Mouse (Mus musculus) left cerebral cortex, postnatal 25 days (tissue): ENCODE results near the gene Ufc1. TPM values are rescaled to one million over a fixed set of nuclear protein-coding genes. Genes with fewer than 3 reads are reported as not detected.
"Not testable (repeated sequence)": the region's sequence is repeated elsewhere in the genome, so short reads cannot be mapped to it uniquely, and the experiment has no call there.

ENCODE experiments used
- DNase-seq, 2 experiments: peaks; one replicate each; pipeline ENCODE4 v3.0.0; 2022; ENCODE audit warnings: low spot score in 2 of 2, mixed read lengths in 1 of 2
- intact Hi-C: fragments of 180-260 bp; cut with DNase I; formaldehyde crosslinking; loops from one replicate; pipeline ENCODE4 v1.15.1; 2025
- total RNA-seq, 2 experiments: library from RNA; stranded (reverse); gene quantifications; 2 replicates each; pipeline ENCODE4 v1.2.3; 2021

The Ufc1 gene
- 100 to 1,000 TPM; 105 to 115 TPM for total RNA-seq

DNA sequence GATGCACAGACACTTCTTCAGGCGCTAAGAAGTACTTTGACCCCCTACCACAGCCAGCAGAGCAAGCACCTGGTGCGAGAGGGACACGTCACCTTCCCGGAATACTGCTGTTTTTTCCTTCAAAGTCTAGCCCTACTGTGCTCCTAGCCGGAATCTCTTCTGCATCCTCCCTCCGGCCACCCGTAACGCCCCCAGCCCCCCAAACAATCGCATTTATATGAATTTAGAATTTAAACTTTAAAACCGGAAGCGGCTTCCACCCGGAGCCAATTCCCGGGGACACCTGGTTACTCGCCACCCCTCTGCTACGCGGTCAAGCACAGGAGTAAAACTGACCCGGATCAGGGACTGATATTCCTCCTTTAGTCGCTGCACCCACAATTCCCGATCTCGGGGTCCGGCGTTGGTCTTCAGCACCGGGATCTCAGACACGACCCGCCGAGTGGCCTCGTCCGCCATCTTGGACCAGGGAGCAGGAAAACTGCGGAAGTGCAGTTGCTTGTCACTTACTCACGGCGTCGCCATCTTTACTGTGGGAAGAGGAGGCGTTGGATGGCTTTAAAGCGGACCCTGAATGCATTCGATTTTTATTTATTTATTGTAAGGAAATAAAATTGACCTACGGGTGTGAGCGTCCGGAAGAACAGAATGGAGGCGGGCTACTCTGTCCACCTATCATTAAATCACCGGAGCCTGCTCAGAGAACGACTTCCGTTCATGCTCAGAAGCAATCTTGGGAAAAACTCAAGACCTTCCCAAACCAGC, at the start of gene Ufc1:
Gene Ufc1, minus strand, starts transcription at position 727 of the 765 bp plus-strand sequence.
- intact Hi-C loops: loop anchor here (2.0 kb wide), 1 partner anchor 34 kb away; the partner anchor contains the start of gene Dedd
- DNase-seq: peak; percentile 88 to 89

DNA sequence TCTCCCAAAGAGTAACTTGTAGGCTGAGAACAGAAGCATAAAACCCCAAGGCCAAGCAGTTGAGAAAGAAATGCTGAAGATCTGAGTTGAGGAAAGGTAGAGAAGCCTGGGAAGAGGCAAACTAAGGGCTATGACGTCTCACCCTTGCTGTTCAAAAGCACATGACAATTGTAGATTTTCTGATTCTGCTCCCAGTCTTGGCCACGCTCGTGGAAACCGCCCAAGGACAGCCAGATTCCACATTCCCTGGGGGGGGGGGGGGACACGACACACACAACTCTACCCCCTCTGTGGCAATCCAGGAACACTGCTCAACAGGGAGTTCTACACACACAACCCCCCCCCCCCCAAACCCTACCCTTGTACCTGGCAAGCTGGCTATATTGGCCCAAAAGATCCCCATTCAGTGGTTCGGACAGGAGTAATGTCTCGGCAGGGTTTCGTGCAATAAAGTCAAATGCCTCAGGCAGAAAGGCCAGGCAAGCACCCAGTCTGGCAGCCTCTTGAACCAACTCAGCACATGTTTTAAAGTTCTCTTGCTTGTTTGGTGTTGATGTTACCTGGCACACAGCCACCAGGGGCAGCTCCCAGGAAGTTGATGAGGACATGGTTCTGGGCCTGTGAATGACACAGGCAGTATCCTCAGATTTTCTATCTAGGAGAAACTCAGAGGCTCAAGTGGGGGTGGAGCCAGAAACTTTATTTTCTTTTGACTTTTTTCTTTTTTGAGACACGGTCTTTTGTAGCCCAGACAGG, 49.3 kb upstream of the Ufc1 start:
- DNase-seq: peak in 1 of 2 experiments; percentile 28
- intact Hi-C loops: no loop called here

DNA sequence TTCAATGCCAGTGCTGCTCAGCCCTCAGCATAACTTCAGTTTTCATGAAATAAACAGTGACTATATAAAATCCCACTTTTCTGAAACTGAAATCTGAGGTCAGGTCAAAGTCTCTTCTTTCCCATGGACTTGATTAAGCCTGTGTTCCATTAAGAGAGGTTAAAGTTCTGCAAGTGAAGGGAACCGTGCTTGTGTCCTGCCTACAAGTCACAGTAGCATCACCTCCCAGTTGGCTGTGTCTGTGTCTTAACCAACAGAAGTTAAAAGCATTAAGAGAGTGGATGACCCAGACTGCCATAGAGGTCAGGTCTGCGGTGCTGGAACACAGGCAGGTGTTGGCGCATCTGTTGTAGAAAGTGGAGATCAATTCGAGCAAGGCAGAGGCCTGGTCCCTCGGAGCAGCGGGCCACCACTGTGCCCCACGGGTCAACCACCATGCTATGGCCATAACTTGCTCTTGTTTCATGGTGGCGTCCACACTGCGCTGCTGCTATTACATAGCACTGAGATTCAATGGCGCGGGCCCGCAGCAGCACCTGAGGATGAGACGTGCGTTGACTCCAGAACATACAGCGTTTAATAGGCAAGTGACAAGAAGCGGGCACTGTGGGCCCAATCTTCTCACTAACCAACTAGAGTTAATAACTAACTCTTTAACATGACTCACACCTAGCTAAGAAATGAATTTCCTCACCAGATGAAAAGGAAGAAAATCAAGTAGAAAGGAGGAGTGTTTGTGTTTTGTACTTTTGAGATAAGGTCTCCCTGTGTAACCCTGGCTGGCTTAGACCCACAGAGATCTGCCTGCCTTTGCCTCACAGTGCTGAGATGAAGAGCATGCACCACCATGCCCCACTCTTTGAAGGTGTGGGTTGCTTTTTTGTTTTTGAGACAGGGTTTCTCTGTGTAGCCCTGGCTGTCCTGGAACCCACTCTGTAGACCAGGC, 47.7 kb upstream of the Ufc1 start:
- no peak for DNase-seq
- intact Hi-C loops: no loop called here

DNA sequence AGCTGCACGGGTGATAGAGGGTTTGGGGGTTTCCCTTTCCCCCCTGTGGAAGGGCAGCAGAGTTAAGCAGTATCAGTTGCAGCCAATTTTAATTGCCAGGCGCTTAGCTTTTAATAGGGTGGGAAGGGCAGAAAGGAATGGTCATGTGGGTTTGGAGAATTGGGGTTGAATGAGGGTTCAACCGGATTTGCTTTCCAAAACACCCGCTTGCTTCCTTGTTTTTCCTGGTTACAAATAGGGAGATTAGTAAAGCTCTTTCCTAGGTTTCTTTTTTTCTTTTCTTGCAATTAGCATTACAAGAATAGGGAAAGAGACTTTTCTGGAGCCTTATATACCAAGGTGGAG, 35.4 kb upstream of the Ufc1 start:
- DNase-seq: no peak
- intact Hi-C loops: no loop called here

DNA sequence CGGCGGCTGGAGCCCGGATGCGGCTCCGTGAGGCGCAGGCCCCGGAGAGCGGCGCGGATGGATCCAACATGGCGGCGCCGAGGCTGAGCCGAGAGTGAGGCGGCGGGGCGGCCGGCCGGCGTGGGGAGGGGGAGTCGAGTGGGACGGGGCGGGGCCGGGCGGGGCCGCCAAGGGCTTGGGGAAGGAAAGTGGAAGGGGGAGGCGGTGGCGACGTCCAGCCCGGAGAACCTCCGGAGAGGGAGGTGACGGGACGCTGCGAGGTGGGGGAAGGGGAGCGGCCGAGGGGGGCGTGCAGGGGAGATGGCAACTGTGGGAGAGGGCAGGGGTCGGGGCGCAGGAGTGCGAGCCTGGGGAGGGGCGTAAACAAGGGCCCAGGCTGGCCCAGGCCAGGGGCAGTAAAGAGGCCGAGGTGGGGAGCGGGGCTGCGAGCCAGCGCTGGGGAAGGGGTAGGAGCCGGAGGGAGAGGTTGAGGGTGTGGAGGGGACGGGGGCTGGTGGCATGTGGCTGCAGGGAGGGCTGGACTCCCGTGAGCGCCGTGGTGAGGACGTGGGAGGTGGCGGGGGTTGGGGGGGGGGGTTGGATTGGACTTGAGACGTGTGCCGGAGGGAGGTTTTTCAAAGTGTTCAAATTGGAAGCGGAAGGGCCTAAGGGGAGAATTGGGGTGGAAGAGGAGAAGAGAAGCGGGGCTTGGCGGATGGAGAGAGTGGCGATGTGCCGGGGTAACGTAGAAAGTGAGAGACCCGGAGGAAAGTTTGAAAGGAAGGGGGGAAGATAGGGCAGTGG, 34.8 kb upstream of the Ufc1 start:
- intact Hi-C loops: loop anchor here (2.0 to 5.0 kb wide), 2 partner anchors 35 to 107 kb away; partner anchors contain the start of genes Tomm40l and Ufc1
- DNase-seq: peak in 1 of 2 experiments; percentile 37

DNA sequence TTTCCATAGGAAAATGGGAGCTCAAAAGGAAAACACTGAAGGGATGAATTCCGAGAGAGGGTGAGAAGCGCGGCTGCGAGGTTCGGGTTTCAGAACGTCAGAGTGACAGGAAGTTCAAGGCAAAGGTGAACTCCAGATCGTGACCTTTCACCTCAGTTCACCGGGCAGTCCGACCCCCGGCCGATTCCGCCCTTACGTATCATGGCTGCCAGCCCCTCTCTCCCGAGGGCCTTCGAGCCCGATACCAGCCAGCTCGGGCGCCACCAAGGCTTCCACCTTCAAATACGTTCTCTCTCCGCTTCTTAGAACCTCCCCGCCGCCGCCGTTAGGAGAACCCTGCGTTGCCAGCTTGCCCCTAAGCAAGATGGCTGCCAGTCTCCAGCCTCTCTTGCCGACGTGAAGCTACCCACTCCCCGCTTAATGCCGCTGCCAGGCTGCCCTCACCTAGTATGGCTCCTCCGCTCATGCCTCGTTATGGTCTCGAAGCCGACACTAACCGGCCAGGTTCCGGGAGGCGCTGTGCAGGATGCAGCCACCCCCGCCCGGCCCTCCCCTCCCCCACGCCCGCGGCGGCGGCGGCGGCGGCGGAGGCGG, 34.1 kb upstream of the Ufc1 start, which contains the start of gene Dedd:
Gene Dedd, plus strand, starts transcription at position 307 of the 594 bp plus-strand sequence.
- peak; percentile 94 to 97 for DNase-seq
- intact Hi-C loops: loop anchor here (2.0 to 5.0 kb wide), 2 partner anchors 34 to 107 kb away; partner anchors contain the start of genes Tomm40l and Ufc1

DNA sequence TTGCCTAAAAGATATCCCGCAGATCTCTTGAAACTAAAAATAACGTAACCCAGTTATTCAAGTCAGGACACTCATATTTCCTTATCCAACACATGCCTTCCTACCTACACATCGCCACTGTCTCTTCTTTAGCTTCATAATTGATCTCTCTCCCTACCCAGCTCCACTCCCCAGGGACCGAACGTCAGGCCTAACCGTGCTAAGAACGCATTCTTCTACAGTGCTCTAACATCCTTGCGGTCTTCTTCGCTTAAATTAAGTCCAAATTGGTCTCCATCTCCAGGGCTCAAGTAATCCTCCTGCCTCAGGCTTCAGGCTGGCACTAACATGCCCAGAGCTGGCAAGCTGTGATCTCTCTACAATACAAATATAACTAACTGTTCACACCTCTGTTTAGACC, 33.4 kb upstream of the Ufc1 start:
- no peak for DNase-seq
- intact Hi-C loops: loop anchor here (2.0 to 5.0 kb wide), 2 partner anchors 33 to 106 kb away; partner anchors contain the start of genes Tomm40l and Ufc1

DNA sequence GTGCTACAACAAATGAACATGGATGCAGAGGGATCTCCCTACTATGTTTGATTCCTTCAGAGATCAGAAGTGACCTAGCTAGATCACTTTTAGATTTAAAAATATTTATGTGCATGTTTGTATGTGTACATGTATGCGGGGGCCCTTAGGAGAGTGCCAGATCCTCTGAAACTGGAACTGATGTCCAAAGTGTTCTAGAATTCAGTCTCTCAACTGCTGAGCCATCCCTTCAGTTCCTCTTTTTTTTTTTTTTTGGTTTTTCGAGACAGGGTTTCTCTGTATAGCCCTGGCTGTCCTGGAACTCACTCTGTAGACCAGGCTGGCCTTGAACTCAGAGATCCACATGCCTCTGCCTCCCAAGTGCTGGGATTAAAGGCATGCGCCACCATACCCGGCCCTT, 31.8 kb upstream of the Ufc1 start:
- DNase-seq: not testable (repeated sequence)
- intact Hi-C loops: loop anchor here (5.0 kb wide), 1 partner anchor 104 kb away; the partner anchor contains the start of gene Tomm40l

DNA sequence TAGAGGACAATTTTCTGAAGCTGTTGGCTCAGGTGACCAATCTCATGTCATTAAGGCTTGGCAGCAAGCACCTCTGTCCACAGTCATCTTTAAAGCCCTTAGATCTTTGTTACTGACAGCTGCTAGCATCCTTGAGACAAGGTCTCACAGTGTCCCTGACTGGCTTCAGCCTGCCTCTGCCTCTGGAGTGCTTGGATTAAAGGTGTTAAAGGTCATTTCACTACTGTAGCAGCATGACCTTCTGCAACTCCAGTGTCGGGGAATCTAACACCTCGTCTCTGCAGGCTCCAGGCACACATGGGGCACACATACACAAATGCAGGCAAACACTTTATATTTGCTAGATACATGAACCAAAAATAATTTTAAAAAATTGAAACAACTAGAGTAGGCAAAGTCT, 30.7 kb upstream of the Ufc1 start:
- DNase-seq: no peak
- intact Hi-C loops: loop anchor here (5.0 kb wide), 1 partner anchor 103 kb away; the partner anchor contains the start of gene Tomm40l

DNA sequence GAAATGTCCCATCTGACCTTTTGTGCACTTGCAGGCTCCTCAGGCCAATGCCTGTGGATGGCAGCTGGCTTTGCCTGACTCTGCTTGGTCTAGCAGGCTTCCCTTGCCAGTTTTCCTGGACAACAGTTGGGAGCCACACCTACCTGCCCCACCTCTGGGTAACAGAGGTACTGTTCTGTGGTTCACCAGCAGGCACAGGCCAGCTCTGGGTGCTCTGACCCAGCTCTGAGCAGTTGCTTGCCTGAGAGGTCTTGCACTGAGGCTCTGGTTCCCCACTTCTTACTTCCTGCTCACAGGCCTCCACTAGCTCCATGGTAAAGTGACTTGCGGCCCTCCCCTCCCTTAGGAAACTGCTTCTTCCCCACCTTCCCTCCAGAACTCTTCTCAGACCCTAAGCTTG, 27.2 kb upstream of the Ufc1 start:
- intact Hi-C loops: loop anchor here (5.0 kb wide), 1 partner anchor 35 kb away; no protein-coding TSS in a partner anchor

DNA sequence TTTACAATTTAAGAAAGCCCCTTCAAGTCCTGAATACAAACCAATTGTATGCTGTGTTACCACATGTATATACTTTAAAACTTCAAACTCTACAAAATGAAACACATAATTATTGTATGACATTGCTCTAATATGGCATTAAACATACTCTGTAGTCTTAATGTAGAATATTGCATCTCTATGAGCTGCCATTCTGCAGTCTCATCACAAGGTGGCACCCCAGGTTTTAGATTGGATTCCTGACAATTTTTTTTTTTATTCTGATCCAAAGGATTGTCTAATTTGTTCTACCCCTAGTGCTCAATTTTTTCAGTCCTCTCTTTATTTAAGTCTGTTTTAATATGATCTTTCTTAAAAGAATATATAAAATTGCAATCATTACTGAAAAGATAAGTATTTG, 26.6 kb upstream of the Ufc1 start:
- intact Hi-C loops: loop anchor here (5.0 kb wide), 1 partner anchor 36 kb away; no protein-coding TSS in a partner anchor
- no peak for DNase-seq

More for the DNA sequence above, 27.2 kb upstream of the Ufc1 start:
- no peak for DNase-seq

DNA sequence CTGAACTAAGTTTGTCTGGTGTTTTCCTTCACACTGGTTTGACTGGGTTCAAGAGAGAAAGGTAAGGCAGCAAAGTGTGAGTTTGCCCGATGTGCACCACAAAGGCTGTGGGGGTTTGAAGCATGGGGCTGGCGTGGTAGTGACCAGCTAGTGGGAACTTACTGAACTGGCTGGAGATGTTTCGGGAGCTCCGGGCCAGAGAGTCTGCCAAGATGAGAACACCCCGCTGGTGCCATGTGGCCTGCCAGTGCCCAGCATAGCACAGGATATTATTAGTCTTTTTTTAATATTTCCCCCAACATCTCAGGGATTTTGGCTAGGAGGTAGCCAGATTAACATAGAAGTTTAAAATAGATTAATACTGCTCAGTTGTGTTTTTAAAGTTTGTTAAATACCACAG, 25.3 kb upstream of the Ufc1 start:
- intact Hi-C loops: loop anchor here (5.0 kb wide), 1 partner anchor 37 kb away; no protein-coding TSS in a partner anchor
- DNase-seq: no peak

DNA sequence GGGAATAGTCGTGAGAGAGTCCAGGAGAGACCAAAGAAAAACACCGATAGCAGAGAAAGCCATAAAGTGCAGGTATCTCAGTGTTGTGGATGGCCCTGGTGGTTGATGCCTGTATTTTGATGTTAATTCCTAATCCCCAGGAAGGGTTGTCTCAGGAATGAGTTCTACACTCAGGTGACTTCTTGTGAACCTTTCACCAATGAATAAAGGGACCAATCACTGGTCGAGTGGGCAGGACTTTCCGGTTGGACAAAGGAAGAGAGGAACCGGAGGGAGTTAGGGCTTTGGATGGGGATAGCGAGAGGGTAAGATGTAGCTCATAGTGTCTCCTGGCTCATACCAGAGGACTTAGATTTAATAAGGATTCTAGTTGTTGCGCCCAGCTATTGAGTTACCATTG, 24.9 kb upstream of the Ufc1 start:
- intact Hi-C loops: loop anchor here (5.0 kb wide), 1 partner anchor 38 kb away; no protein-coding TSS in a partner anchor

DNA sequence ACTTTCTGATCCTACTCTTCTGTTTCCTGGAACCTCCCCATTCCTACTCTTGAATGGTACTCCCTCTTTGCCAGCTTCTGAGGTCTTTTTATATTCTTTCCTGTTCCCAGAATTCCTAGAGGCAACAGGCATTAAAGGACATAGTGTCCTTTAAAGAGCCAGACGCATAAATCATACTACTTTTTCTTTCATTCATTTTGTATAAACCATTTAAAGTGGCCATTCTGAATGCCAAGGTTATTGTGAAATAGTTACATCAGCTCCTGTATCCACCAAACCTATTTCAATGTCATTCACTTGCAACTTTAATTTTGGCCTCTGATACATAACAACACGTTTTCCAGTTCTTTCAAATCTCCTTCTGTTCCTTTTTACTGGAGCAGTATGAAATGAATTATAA, 14.5 kb upstream of the Ufc1 start:
- intact Hi-C loops: no loop called here
- DNase-seq: no peak

More for the DNA sequence above, 24.9 kb upstream of the Ufc1 start:
- DNase-seq: no peak

DNA sequence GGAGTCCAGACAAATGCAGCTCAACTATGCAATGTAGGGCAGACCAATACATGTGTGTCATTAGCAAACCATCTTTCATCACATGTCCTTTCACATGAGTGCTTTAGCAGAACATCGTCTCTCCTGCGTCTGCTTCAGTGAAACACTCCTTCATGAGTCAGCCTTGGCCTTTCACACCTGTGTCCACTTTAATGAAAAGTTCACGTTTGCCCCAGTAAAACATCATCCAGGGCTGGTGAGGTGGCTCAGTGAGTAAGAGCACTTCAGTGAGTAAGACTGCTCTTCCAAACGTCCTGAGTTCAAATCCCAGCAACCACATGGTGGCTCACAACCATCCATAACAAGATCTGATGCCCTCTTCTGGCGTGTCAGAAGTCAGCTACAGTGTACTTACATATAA, 11.3 kb upstream of the Ufc1 start:
- intact Hi-C loops, DNase-seq: not testable (repeated sequence)

DNA sequence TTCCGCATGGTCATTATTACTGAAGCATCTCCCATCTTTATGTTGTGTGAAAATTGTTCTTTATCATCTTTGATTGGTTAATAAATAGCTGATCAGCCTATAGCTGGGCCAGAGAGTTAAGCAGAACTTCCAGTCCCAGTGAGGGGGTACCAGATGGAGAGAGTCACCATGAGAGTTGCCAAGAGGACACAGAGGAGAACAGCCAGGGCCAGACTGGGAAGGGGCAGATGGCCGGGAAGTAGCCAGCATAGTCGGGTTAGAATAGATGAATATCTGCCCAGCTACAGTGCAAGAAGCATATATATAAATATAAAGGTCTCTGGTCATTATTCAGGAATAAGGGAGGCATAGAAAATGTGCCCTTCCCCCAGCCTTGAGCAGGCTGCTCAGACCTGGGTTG, 3.4 kb upstream of the Ufc1 start:
- intact Hi-C loops: no loop called here
- DNase-seq: no peak

DNA sequence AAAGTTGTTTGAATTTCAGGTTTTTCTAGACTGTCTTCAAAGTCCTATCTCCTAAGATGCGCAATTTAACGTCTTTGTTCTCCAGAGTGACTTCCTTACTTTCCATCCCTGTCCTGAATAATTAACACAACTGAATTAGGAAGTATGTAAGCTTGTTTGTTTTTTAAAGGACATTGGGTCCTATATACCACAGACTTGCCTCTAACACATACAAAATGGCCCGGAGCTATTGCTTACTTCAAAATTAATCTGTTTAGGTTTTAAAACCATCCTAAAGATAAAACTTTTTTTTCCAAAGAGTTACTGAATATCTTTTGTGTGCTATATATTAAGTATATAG, 209 bp upstream of the Ufc1 start:
- intact Hi-C loops: loop anchor here (2.0 kb wide), 1 partner anchor 34 kb away; the partner anchor contains the start of gene Dedd
- no peak for DNase-seq

DNA sequence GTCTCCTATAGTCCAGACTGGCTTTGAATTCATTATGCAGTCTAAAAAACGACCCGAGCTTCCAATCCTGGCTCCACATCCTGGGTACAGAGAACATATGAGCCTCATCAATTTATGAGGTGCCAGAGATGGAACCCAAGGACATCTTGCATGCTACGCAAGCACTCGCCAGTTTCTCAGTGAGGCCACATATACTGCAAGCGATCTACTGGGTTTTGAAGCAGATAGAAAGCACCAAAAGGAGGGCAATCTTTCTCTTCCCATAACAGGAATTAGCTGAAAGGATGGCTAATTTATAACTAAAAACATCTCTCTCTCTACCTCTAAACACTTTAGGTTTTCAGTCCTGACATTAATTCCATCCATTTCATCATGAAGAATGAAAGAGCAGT, 922 bp downstream of the Ufc1 start:
- DNase-seq: no peak
- intact Hi-C loops: loop anchor here (2.0 kb wide), 1 partner anchor 35 kb away; the partner anchor contains the start of gene Dedd
